Mouse (Mus musculus) lung, postnatal 25 days (tissue): ENCODE data around the gene Gm21974.
"Not testable (repeated sequence)": the region's sequence is repeated elsewhere in the genome, so short reads cannot be mapped to it uniquely, and the experiment has no call there.

Source experiments
- DNase-seq: peaks from one replicate; pipeline ENCODE4 v3.0.0; 2022; ENCODE audit warnings: low spot score

The Gm21974 gene

GRCm38 (mm10) chr7:127895442-127895841 is at the start of gene Gm21974, which contains the start of gene Vkorc1:
Gene Gm21974 (minus strand): TSS chr7:127895454.
Gene Vkorc1 (minus strand): TSS chr7:127895617.
- peak; percentile 98 for DNase-seq

- no peak for DNase-seq
These were observed 49.4 kb upstream of the Gm21974 start for GRCm38 (mm10) chr7:127944614-127945013.

GRCm38 (mm10) chr7:127942097-127942496 is 46.8 kb upstream of the Gm21974 start:
- DNase-seq: not testable (repeated sequence)

- DNase-seq: no peak
These were observed 41.1 kb upstream of the Gm21974 start for GRCm38 (mm10) chr7:127936216-127936884.

GRCm38 (mm10) chr7:127935748-127936159 is 40.5 kb upstream of the Gm21974 start:
- no peak for DNase-seq

- DNase-seq: peak; percentile 97
These were observed 39.9 kb upstream of the Gm21974 start for GRCm38 (mm10) chr7:127935028-127935722.

GRCm38 (mm10) chr7:127934075-127934474 is 38.8 kb upstream of the Gm21974 start:
- DNase-seq: no peak

GRCm38 (mm10) chr7:127932273-127933031 is 37.2 kb upstream of the Gm21974 start:
- DNase-seq: peak; percentile 83

- peak; percentile 70 for DNase-seq
These were observed 36.3 kb upstream of the Gm21974 start for GRCm38 (mm10) chr7:127931351-127932135.

GRCm38 (mm10) chr7:127930636-127931035 is 35.4 kb upstream of the Gm21974 start:
- no peak for DNase-seq

GRCm38 (mm10) chr7:127929923-127930322 is 34.7 kb upstream of the Gm21974 start, which contains the start of gene Prss8:
Gene Prss8 (minus strand): TSS chr7:127930104.
- DNase-seq: peak; percentile 91

GRCm38 (mm10) chr7:127928596-127928995 is 33.3 kb upstream of the Gm21974 start:
- DNase-seq: peak; percentile 48

GRCm38 (mm10) chr7:127927726-127928125 is 32.5 kb upstream of the Gm21974 start:
- DNase-seq: no peak

GRCm38 (mm10) chr7:127926846-127927245 is 31.6 kb upstream of the Gm21974 start:
- no peak for DNase-seq

GRCm38 (mm10) chr7:127926066-127926465 is 30.8 kb upstream of the Gm21974 start:
- DNase-seq: no peak

GRCm38 (mm10) chr7:127925252-127925651 is 30.0 kb upstream of the Gm21974 start:
- peak; percentile 86 for DNase-seq

- no peak for DNase-seq
These were observed 28.5 kb upstream of the Gm21974 start for GRCm38 (mm10) chr7:127923714-127924113.

GRCm38 (mm10) chr7:127922451-127923275 is 27.4 kb upstream of the Gm21974 start:
- peak; percentile 36 for DNase-seq

GRCm38 (mm10) chr7:127921516-127921915 is 26.3 kb upstream of the Gm21974 start:
- peak; percentile 61 for DNase-seq

- DNase-seq: no peak
These were observed 24.0 kb upstream of the Gm21974 start for GRCm38 (mm10) chr7:127919290-127919689.

- peak; percentile 64 for DNase-seq
These were observed 22.9 kb upstream of the Gm21974 start for GRCm38 (mm10) chr7:127918203-127918602.
